Mouse (Mus musculus) CH12.LX (cell line): ENCODE measurements at regions not wholly inside any gene's neighbourhood (a gene's known extent, or its start where the extent isn't known, plus 50 kb on each side); places are given as distances from the start of the nearest gene placed in this dataset.

Source experiments
- DNase-seq: peaks from one replicate; pipeline ENCODE4 v3.0.0-alpha.2; 2013; ENCODE audit errors: extremely low read depth
- H3K27ac ChIP-seq: 2 replicates; pipeline ENCODE4 v1.5.1; 2012; ENCODE audit warnings: low read depth, mild to moderate bottlenecking, control low read depth, moderate library complexity; ENCODE audit not compliant: insufficient read depth
- H3K27me3 ChIP-seq: replicated peaks from 2 replicates; pipeline ENCODE3; 2012; ENCODE audit warnings: inconsistent platforms
- H3K36me3 ChIP-seq, 2 experiments: replicated peaks in 1 of 2; 2 replicates each; pipeline versions ENCODE3 to v1.6.1; 2012; ENCODE audit warnings: inconsistent platforms in 1 of 2, low read length in 1 of 2, mild to moderate bottlenecking in 1 of 2, mixed read lengths in 1 of 2, moderate library complexity in 1 of 2; ENCODE audit not compliant: control insufficient read depth in 1 of 2, insufficient read depth in 1 of 2
- H3K4me1 ChIP-seq, 2 experiments: 2 replicates each; pipeline ENCODE4 v1.6.1; 2012; ENCODE audit warnings: inconsistent platforms in 1 of 2, moderate library complexity in 1 of 2; ENCODE audit not compliant: insufficient read depth in 2 of 2, control insufficient read depth in 1 of 2
- H3K4me2 ChIP-seq: 2 replicates; pipeline ENCODE4 v1.6.1; 2012; ENCODE audit warnings: low read depth, mild to moderate bottlenecking, control low read depth; ENCODE audit not compliant: poor library complexity, insufficient read depth, severe bottlenecking
- H3K4me3 ChIP-seq, 3 experiments: fragments of 150-350 bp in 1 of 3; sonication (generic) in 1 of 3; replicated peaks in 1 of 3; 2 replicates each; pipeline versions ENCODE3 to v1.5.1; 2011 to 2012; ENCODE audit warnings: low read depth in 2 of 3, low read length in 2 of 3, mild to moderate bottlenecking in 2 of 3, moderate library complexity in 2 of 3, control low read depth in 1 of 3, improper control_type of control experiment in 1 of 3, inconsistent platforms in 1 of 3, mixed read lengths in 1 of 3; ENCODE audit not compliant: poor library complexity in 1 of 3
- H3K79me2 ChIP-seq: replicated peaks from 2 replicates; pipeline ENCODE4 v1.6.1; 2012; ENCODE audit warnings: mild to moderate bottlenecking, moderate library complexity; ENCODE audit not compliant: control insufficient read depth, poor library complexity, insufficient read depth, severe bottlenecking; ENCODE audit errors: extremely low read depth
- H3K9ac ChIP-seq: 2 replicates; pipeline ENCODE4 v1.6.1; 2012; ENCODE audit warnings: low read depth, mild to moderate bottlenecking, control low read depth, moderate library complexity; ENCODE audit not compliant: insufficient read depth
- H3K9me3 ChIP-seq: replicated peaks from 2 replicates; pipeline ENCODE3; 2012; ENCODE audit warnings: low read length, inconsistent platforms, mixed read lengths
- CHD1 ChIP-seq: IDR thresholded peaks from 2 replicates; pipeline ENCODE4 v1.6.1; 2012; ENCODE audit warnings: low read depth, low read length, improper control_type of control experiment, inconsistent platforms
- CHD2 ChIP-seq: IDR thresholded peaks from 2 replicates; pipeline ENCODE4 v1.6.1; 2011; ENCODE audit warnings: low read length, improper control_type of control experiment
- CTCF ChIP-seq, 2 experiments: IDR thresholded peaks in 1 of 2; conservative IDR thresholded peaks in 1 of 2; 2 replicates each; pipeline ENCODE4 v1.5.1; 2011 to 2012; ENCODE audit warnings: low read depth in 2 of 2, low read length in 2 of 2, improper control_type of control experiment in 1 of 2, inconsistent platforms in 1 of 2, mild to moderate bottlenecking in 1 of 2, moderate library complexity in 1 of 2
- ELF1 ChIP-seq: IDR thresholded peaks from 2 replicates; pipeline ENCODE4 v1.6.1; 2014; ENCODE audit warnings: low read depth, mild to moderate bottlenecking, inconsistent platforms, low read length, improper control_type of control experiment
- ETS1 ChIP-seq: conservative IDR thresholded peaks from 2 replicates; pipeline ENCODE4 v1.6.1; 2012; ENCODE audit warnings: low read depth, mild to moderate bottlenecking, inconsistent platforms, low read length, improper control_type of control experiment, moderate library complexity
- GABPA ChIP-seq: IDR thresholded peaks from 2 replicates; pipeline ENCODE4 v1.6.1; 2012; ENCODE audit warnings: low read depth, low read length, improper control_type of control experiment, inconsistent platforms; ENCODE audit not compliant: insufficient replicate concordance
- HCFC1 ChIP-seq: IDR thresholded peaks from 2 replicates; pipeline ENCODE4 v1.6.1; 2012; ENCODE audit warnings: low read depth, mild to moderate bottlenecking, inconsistent platforms, low read length, improper control_type of control experiment
- IRF4 ChIP-seq: IDR thresholded peaks from 2 replicates; pipeline ENCODE4 v1.6.1; 2014; ENCODE audit warnings: low read depth, mild to moderate bottlenecking, inconsistent platforms, low read length, improper control_type of control experiment
- JUN ChIP-seq: IDR thresholded peaks from 2 replicates; pipeline ENCODE4 v1.6.1; 2011; ENCODE audit warnings: low read depth, mild to moderate bottlenecking, low read length, improper control_type of control experiment, moderate library complexity; ENCODE audit not compliant: insufficient read depth
- KAT2A ChIP-seq: IDR thresholded peaks from 2 replicates; pipeline ENCODE4 v1.6.1; 2012; ENCODE audit warnings: low read length, improper control_type of control experiment, inconsistent platforms; ENCODE audit not compliant: insufficient replicate concordance
- MAFK ChIP-seq: IDR thresholded peaks from 2 replicates; pipeline ENCODE4 v1.6.1; 2011; ENCODE audit warnings: low read length, improper control_type of control experiment; ENCODE audit not compliant: insufficient replicate concordance
- MAX ChIP-seq: IDR thresholded peaks from 2 replicates; pipeline ENCODE4 v1.6.1; 2011; ENCODE audit warnings: low read length, improper control_type of control experiment
- MXI1 ChIP-seq: IDR thresholded peaks from 2 replicates; pipeline ENCODE4 v1.6.1; 2011; ENCODE audit warnings: mild to moderate bottlenecking, low read depth, low read length, improper control_type of control experiment
- MYC ChIP-seq: IDR thresholded peaks from 2 replicates; pipeline ENCODE4 v1.6.1; 2011; ENCODE audit warnings: low read depth, mild to moderate bottlenecking, improper control_type of control experiment, low read length
- NELFE ChIP-seq: IDR thresholded peaks from 2 replicates; pipeline ENCODE4 v1.6.1; 2011; ENCODE audit warnings: low read depth, low read length, improper control_type of control experiment
- PAX5 ChIP-seq: IDR thresholded peaks from 2 replicates; pipeline ENCODE4 v1.6.1; 2012; ENCODE audit warnings: low read length, inconsistent platforms, mixed read lengths
- POLR2A ChIP-seq: IDR thresholded peaks from 2 replicates; pipeline ENCODE4 v1.6.1; 2011; ENCODE audit warnings: low read depth, mild to moderate bottlenecking, improper control_type of control experiment, low read length
- POLR2AphosphoS2 ChIP-seq: IDR thresholded peaks from 2 replicates; pipeline ENCODE4 v1.6.1; 2011; ENCODE audit warnings: low read depth, low read length, improper control_type of control experiment
- RCOR1 ChIP-seq: conservative IDR thresholded peaks from 2 replicates; pipeline ENCODE4 v1.6.1; 2012; ENCODE audit warnings: low read depth, mild to moderate bottlenecking, inconsistent platforms, low read length, improper control_type of control experiment
- SIN3A ChIP-seq: IDR thresholded peaks from 2 replicates; pipeline ENCODE4 v1.6.1; 2012; ENCODE audit warnings: low read length, improper control_type of control experiment, inconsistent platforms
- SMC3 ChIP-seq: IDR thresholded peaks from 2 replicates; pipeline ENCODE4 v1.6.1; 2011; ENCODE audit warnings: low read depth, low read length, improper control_type of control experiment
- TBP ChIP-seq: conservative IDR thresholded peaks from 2 replicates; pipeline ENCODE4 v1.6.1; 2011; ENCODE audit warnings: low read depth, low read length, improper control_type of control experiment
- TCF12 ChIP-seq: IDR thresholded peaks from 2 replicates; pipeline ENCODE4 v1.6.1; 2014; ENCODE audit warnings: low read depth, mild to moderate bottlenecking, inconsistent platforms, low read length, improper control_type of control experiment
- UBTF ChIP-seq: IDR thresholded peaks from 2 replicates; pipeline ENCODE4 v1.6.1; 2012; ENCODE audit warnings: low read depth, mild to moderate bottlenecking, inconsistent platforms, low read length, improper control_type of control experiment, moderate library complexity
- USF2 ChIP-seq: conservative IDR thresholded peaks from 2 replicates; pipeline ENCODE4 v1.6.1; 2011; ENCODE audit warnings: low read depth, low read length, improper control_type of control experiment
- ZC3H11A ChIP-seq: IDR thresholded peaks from 2 replicates; pipeline ENCODE4 v1.6.1; 2012; ENCODE audit warnings: low read depth, mild to moderate bottlenecking, inconsistent platforms, low read length, improper control_type of control experiment
- ZMIZ1 ChIP-seq: IDR thresholded peaks from 2 replicates; pipeline ENCODE4 v1.6.1; 2012; ENCODE audit warnings: low read depth, mild to moderate bottlenecking, inconsistent platforms, low read length, improper control_type of control experiment
- ZNF384 ChIP-seq: IDR thresholded peaks from 2 replicates; pipeline ENCODE4 v1.6.1; 2012; ENCODE audit warnings: low read depth, low read length, improper control_type of control experiment, inconsistent platforms
- dilution Hi-C: fragments of 300-500 bp; cut with MboI; formaldehyde crosslinking; loops from 2 replicates; pipeline ENCODE4 v1.14.3; 2020; ENCODE audit warnings: low sequenced_read_pairs; ENCODE audit not compliant: extremely low pct_unique_long_range_greater_than_20kb, extremely low pct_ligation_motif_present
- in situ Hi-C: fragments of 300-500 bp; cut with MboI; formaldehyde crosslinking; loops from 3 replicates; pipeline ENCODE4 v1.14.3; 2019; ENCODE audit warnings: low sequenced_read_pairs, low pct_ligation_motif_present, low pct_unique_long_range_greater_than_20kb, mixed read lengths

- dilution Hi-C loops: no loop called here
- TF ChIP-seq CHD2: no peak
- TF ChIP-seq POLR2A: no peak
- no peak for TF ChIP-seq MXI1
- TF ChIP-seq CHD1: no peak
- TF ChIP-seq NELFE: no peak
- no peak for TF ChIP-seq PAX5
- no peak for TF ChIP-seq ZC3H11A
- TF ChIP-seq SMC3: no peak
- no peak for TF ChIP-seq UBTF
- TF ChIP-seq MAFK: no peak
- no peak for TF ChIP-seq ELF1
- no peak for TF ChIP-seq TBP
- TF ChIP-seq MAX: no peak
- TF ChIP-seq RCOR1: no peak
- TF ChIP-seq KAT2A: no peak
- TF ChIP-seq ZNF384: no peak
- TF ChIP-seq GABPA: no peak
- no peak for TF ChIP-seq JUN
- no peak for TF ChIP-seq ZMIZ1
- no peak for TF ChIP-seq USF2
- TF ChIP-seq, all 38 proteins: peak for 0
Measured at GRCm38 (mm10) chr10:67793206-67793605, 119.3 kb downstream of the Zfp365 start.

GRCm38 (mm10) chr10:67789651-67790050 lies 122.8 kb downstream of the Zfp365 start:
- dilution Hi-C loops (no loop called here), in situ Hi-C loops (no loop called here)
- H3K9me3 ChIP-seq: no peaks in the 10 kb centered on the region
- no peaks in the 10 kb centered on the region for H3K27me3 ChIP-seq
- peak; percentile 76 for TF ChIP-seq ELF1
- TF ChIP-seq MYC: peak; percentile 68; the same call in 1 of the 2 replicates
- 0 out of 2 replicates have a peak, but pooled peaks have one; percentile 22 for TF ChIP-seq TBP
- peak; percentile 54 for TF ChIP-seq TCF12
- TF ChIP-seq CTCF (conservative IDR thresholded peaks at IDR 0.05 in 1 of 2, IDR thresholded peaks at IDR 0.05 in 1 of 2; ENCODE audit: low read depth in 2 of 2, low read length in 2 of 2): no peak
- no peak for TF ChIP-seq ZNF384
- TF ChIP-seq SIN3A: peak; percentile 58; the same call in 1 of the 2 replicates
- peak; percentile 42; the same call in 1 of the 2 replicates for TF ChIP-seq ETS1
- TF ChIP-seq POLR2AphosphoS2: no peak
- TF ChIP-seq MAX: peak; percentile 70; the same call in 1 of the 2 replicates
- TF ChIP-seq ZC3H11A: no peak
- 0 out of 2 replicates have a peak, but pooled peaks have one; percentile 51 for TF ChIP-seq IRF4
- peak; percentile 52 for TF ChIP-seq NELFE
- TF ChIP-seq HCFC1: peak; percentile 60
- peak; percentile 72 for TF ChIP-seq POLR2A
- peak overlapping the region; percentile 48 to 53 (median 53) for H3K4me3 ChIP-seq
- no peak overlapping the region for H3K27ac ChIP-seq
- H3K79me2 ChIP-seq: no peaks in the 10 kb centered on the region
- H3K36me3 ChIP-seq: peaks cover 11 to 42% of the 10 kb centered on the region in 2 experiments
- peak; percentile 87 for DNase-seq
- H3K4me1 ChIP-seq: peaks cover 7 to 34% of the 10 kb centered on the region in 2 experiments
- peak overlapping the region; percentile 31; the same call in 1 of the 2 replicates for H3K4me2 ChIP-seq
- peak overlapping the region; percentile 75 for H3K9ac ChIP-seq

More at GRCm38 (mm10) chr10:67793206-67793605, 119.3 kb downstream of the Zfp365 start:
- DNase-seq: no peak
- Histone ChIP-seq H3K4me2 (no peak overlapping the region), H3K4me3 (no peak overlapping the region), H3K9ac (no peak overlapping the region), H3K27me3 (no peaks in the 10 kb centered on the region), H3K27ac (no peak overlapping the region), H3K36me3 (peaks cover 2 to 12% of the 10 kb centered on the region in 2 experiments), H3K79me2 (no peaks in the 10 kb centered on the region), H3K4me1 (peaks cover 6 to 19% of the 10 kb centered on the region in 2 experiments), H3K9me3 (no peaks in the 10 kb centered on the region)
- in situ Hi-C loops: no loop called here
